Mouse (Mus musculus) liver, embryonic 14.5 days (tissue): Measurements from ENCODE around the gene F830045P16Rik. TPM values are rescaled to one million over a fixed set of nuclear protein-coding genes. Genes with fewer than 3 reads are reported as not detected.

Experiments
- ATAC-seq: fragments of 200-750 bp; cut with Nextera tagmentation; 2 replicates; pipeline ENCODE4 v1.8.0; 2017; ENCODE audit warnings: moderate number of reproducible peaks, mild to moderate bottlenecking, moderate library complexity; ENCODE audit not compliant: insufficient read depth
- DNase-seq, 3 experiments: peaks; one replicate each; pipeline ENCODE4 v3.0.0-alpha.2; 2012 to 2013; ENCODE audit warnings: low read depth in 3 of 3, low spot score in 3 of 3
- H3K27ac ChIP-seq: fragments of 300-500 bp; sonication (generic); 2 replicates; pipeline ENCODE4 v1.5.1; 2014; ENCODE audit warnings: moderate library complexity, mild to moderate bottlenecking, control low read depth, inconsistent platforms
- H3K27me3 ChIP-seq: fragments of 300-500 bp; sonication (generic); 2 replicates; pipeline ENCODE4 v1.6.1; 2014; ENCODE audit warnings: mild to moderate bottlenecking, low read length, moderate library complexity; ENCODE audit not compliant: control insufficient read depth, insufficient read depth
- H3K36me3 ChIP-seq: fragments of 300-500 bp; sonication (generic); replicated peaks from 2 replicates; pipeline ENCODE4 v1.6.1; 2014; ENCODE audit warnings: low read depth; ENCODE audit not compliant: control insufficient read depth, insufficient read depth
- H3K4me1 ChIP-seq, 2 experiments: fragments of 200-500 bp in 1 of 2; fragments of 300-500 bp in 1 of 2; sonication (generic) in 1 of 2; replicated peaks; 2 replicates each; pipeline ENCODE4 v1.6.1; 2012 to 2014; ENCODE audit warnings: antibody characterized with exemption in 1 of 2, inconsistent platforms in 1 of 2, low read length in 1 of 2; ENCODE audit not compliant: control insufficient read depth in 2 of 2, insufficient read depth in 2 of 2
- H3K4me2 ChIP-seq: fragments of 300-500 bp; sonication (generic); 2 replicates; pipeline ENCODE4 v1.6.1; 2014; ENCODE audit warnings: low read depth, mild to moderate bottlenecking, control low read depth, moderate library complexity
- H3K4me3 ChIP-seq, 2 experiments: fragments of 200-500 bp in 1 of 2; fragments of 300-500 bp in 1 of 2; sonication (generic) in 1 of 2; 2 replicates each; pipeline ENCODE4 v1.5.1; 2012 to 2014; ENCODE audit warnings: low read depth in 2 of 2, low read length in 2 of 2, mild to moderate bottlenecking in 2 of 2, control low read depth in 1 of 2, inconsistent platforms in 1 of 2, moderate library complexity in 1 of 2; ENCODE audit not compliant: insufficient read depth in 1 of 2
- H3K9ac ChIP-seq: fragments of 300-500 bp; sonication (generic); replicated peaks from 2 replicates; pipeline ENCODE4 v1.6.1; 2014; ENCODE audit warnings: mild to moderate bottlenecking, control low read depth, moderate library complexity
- H3K9me3 ChIP-seq: fragments of 300-500 bp; sonication (generic); 2 replicates; pipeline ENCODE4 v1.6.1; 2016; ENCODE audit warnings: low read length, mixed read lengths; ENCODE audit not compliant: control insufficient read depth
- CTCF ChIP-seq: IDR thresholded peaks from 2 replicates; pipeline ENCODE4 v1.5.1; 2016; ENCODE audit warnings: antibody characterized with exemption, low read depth, control low read depth
- EP300 ChIP-seq: IDR thresholded peaks from 2 replicates; pipeline ENCODE4 v1.6.1; 2016; ENCODE audit warnings: antibody characterized with exemption, low read depth
- WGBS: fragments of 180-500 bp; shearing (Covaris S2); extraction: QIAGEN DNeasy Blood & Tissue Kit; methylation state at CpG from one replicate; pipeline ENCODE4 v1.1.7; 2014; ENCODE audit not compliant: insufficient replicate concordance; 5-methylcytosine and 5-hydroxymethylcytosine counted together
- polyA plus RNA-seq, 2 experiments: library from polyadenylated mRNA; depleted of rRNA in 1 of 2; stranded (reverse) in 1 of 2; unstranded in 1 of 2; fragments of >200 nt; fragmentation: Nextera tagmentation in 1 of 2; extraction: Ambion mirVana in 1 of 2; gene quantifications; 2 replicates each; pipeline versions ENCODE4 v1.2.1 to v1.2.3; 2012 to 2014

Gene F830045P16Rik
- polyA plus RNA-seq, 2 experiments, result 0.02 TPM; not detected in 1

DNA sequence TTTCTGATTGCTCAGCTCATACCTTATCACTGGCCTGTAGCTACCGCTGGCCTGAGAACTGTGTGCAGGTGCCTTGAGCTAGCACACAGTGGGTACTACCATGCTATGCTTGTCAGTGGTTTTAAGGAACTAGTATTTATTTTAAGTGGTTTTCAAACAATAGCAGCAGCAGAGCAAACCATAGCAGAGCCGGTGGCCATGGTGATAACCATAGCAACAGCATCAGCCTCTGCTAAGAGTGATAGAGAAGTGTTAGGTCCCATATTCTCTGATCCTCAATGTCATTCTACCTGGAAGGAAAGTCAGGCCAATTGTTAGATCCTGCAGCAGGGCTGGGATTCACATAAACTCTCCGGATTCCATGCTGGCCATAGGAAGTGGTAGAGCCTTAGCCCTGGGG, 121.8 kb downstream of the F830045P16Rik start:
- H3K4me2 ChIP-seq, result no peak overlapping the region
- DNase-seq (no peak), ATAC-seq (no peak)
- no peaks in the 10 kb centered on the region for H3K36me3 ChIP-seq
- no peaks in the 10 kb centered on the region for H3K9me3 ChIP-seq
- no peak overlapping the region for H3K9ac ChIP-seq
- WGBS, result 62% methylated on average over 3 of the region's 3 CpGs
- no peak for TF ChIP-seq CTCF
- H3K4me1 ChIP-seq, result no peaks in the 10 kb centered on the region
- H3K4me3 ChIP-seq, result no peak overlapping the region
- no peak overlapping the region for H3K27ac ChIP-seq
- H3K27me3 ChIP-seq, result no peaks in the 10 kb centered on the region

DNA sequence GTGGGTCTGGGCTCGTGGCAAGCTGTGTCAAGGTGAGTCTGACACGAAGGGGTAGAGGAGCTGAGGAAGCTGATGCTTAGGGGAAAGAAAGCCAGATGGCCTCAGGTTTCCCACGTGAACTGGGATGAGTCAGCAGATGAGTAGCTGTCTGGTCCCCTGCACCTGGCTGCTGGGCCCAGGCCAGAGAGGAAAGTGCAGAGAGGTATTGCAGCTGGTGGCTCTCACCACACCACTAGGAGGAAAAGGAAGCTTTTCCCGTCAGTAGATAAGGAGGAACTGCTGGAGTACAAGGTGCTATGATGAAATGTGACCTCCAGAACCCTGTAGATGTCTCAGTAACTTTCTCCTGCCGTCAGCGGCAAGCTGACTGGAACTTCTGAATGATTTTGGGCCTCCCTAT, 122.9 kb downstream of the F830045P16Rik start:
- no peaks in the 10 kb centered on the region for H3K4me1 ChIP-seq
- no peaks in the 10 kb centered on the region for H3K27me3 ChIP-seq
- H3K9me3 ChIP-seq, result no peaks in the 10 kb centered on the region
- ATAC-seq (no peak), DNase-seq (no peak)
- H3K4me3 ChIP-seq, result no peak overlapping the region
- no peaks in the 10 kb centered on the region for H3K36me3 ChIP-seq
- no peak for TF ChIP-seq CTCF
- TF ChIP-seq EP300, result no peak
- H3K27ac ChIP-seq, result no peak overlapping the region
- H3K4me2 ChIP-seq, result no peak overlapping the region
- WGBS, result 21% methylated on average over 6 of the region's 6 CpGs
- no peak overlapping the region for H3K9ac ChIP-seq

DNA sequence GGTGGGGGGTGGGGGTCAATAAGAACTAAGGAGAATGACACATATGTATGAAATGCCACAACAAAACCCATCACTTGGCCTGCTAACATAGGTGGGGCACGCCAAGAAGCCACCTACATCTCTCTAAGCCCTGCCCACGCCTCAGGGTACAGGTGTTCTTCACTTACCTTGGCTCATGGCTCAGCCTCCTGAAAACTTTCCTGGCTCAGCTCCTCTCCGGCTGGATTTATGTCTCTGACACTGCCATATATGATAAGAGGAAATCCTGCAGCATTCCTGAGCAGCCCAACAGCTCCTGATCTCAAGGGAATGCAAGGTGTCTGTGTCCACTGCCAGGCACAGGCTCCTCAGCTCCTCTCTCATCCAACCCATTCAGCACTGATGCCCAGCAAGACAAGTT, 124.8 kb downstream of the F830045P16Rik start:
- H3K9me3 ChIP-seq, result no peaks in the 10 kb centered on the region
- DNase-seq (no peak), ATAC-seq (no peak)
- H3K27me3 ChIP-seq, result no peaks in the 10 kb centered on the region
- H3K4me1 ChIP-seq, result 0 out of 4 replicates have a peak, but pooled peaks cover 0 to 2% of the 10 kb centered on the region in 2 experiments
- H3K4me2 ChIP-seq, result no peak overlapping the region
- no peak overlapping the region for H3K9ac ChIP-seq
- H3K27ac ChIP-seq, result no peak overlapping the region
- H3K4me3 ChIP-seq, result no peak overlapping the region
- TF ChIP-seq EP300 (no peak), CTCF (no peak)
- WGBS, result 54% methylated on average over 3 of the region's 3 CpGs
- no peaks in the 10 kb centered on the region for H3K36me3 ChIP-seq

DNA sequence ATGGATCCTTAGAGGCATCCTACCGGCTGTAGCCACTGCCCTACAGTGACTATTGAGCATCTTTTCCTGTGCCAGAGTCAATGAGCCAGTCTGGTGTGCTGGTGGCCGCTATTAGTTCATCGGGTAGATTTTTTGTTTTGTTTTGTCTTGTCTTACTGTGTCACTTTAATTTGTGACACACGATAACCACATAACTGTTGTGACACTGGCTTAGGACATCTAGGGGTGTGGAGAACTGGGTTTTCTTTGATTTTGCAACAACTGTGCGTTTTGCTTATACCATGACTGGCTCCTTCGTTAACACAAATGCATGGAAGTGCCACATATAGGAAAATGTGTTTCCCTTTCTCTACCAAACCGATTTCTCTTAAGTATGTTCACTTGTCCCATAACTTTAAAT, 126.1 kb downstream of the F830045P16Rik start:
- WGBS, result 65% methylated on average over 7 of the region's 7 CpGs
- no peak for ATAC-seq

DNA sequence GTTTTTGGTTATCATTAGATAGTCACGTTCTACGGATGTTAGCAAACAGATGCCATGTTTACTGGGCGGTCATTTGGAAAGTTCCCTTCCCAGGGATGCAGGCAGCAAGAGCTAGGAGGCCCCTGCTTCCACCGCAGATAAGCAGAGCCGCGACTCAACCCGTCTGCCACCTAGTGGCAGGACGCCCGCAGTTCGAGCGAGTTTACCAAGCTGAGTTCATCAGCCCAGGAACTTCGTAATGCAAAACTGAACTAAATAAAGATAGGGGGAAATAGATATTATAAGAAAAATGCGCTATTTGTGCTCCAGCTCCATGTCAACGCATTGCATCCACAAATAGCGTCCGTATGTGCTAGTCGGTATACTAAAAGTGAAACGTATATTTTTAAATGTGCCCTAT, 127.9 kb downstream of the F830045P16Rik start:
- Histone ChIP-seq H3K27ac (no peak overlapping the region), H3K9me3 (no peaks in the 10 kb centered on the region), H3K9ac (no peak overlapping the region), H3K4me2 (no peak overlapping the region), H3K27me3 (no peaks in the 10 kb centered on the region), H3K4me1 (0 out of 4 replicates have a peak, but pooled peaks cover 0 to 2% of the 10 kb centered on the region in 2 experiments), H3K36me3 (no peaks in the 10 kb centered on the region), H3K4me3 (no peak overlapping the region)
- WGBS, result 15% methylated on average over 18 of the region's 18 CpGs
- peak; percentile 20 to 29 (median 26) for DNase-seq
- peak; percentile 41; the same call in 1 of the 2 replicates for ATAC-seq
- TF ChIP-seq EP300 (no peak), CTCF (peak; percentile 86)

More for the DNA sequence above, 126.1 kb downstream of the F830045P16Rik start:
- H3K4me3 ChIP-seq, result no peak overlapping the region
- no peak overlapping the region for H3K27ac ChIP-seq
- H3K4me2 ChIP-seq, result no peak overlapping the region
- H3K9me3 ChIP-seq, result no peaks in the 10 kb centered on the region
- 0 out of 4 replicates have a peak, but pooled peaks cover 0 to 2% of the 10 kb centered on the region in 2 experiments for H3K4me1 ChIP-seq
- no peaks in the 10 kb centered on the region for H3K36me3 ChIP-seq
- H3K9ac ChIP-seq, result no peak overlapping the region
- no peaks in the 10 kb centered on the region for H3K27me3 ChIP-seq
- no peak for TF ChIP-seq EP300
- TF ChIP-seq CTCF, result no peak
- no peak for DNase-seq

Other genes with a start within 250 kb of the F830045P16Rik start
- gene Ckap2l, start 239.4 kb downstream of the F830045P16Rik start, polyA plus RNA-seq (2012; rRNA removed), result 7.0 and 11.0 TPM in 2 replicates
- 39.3 and 41.3 TPM in 2 replicates for gene Ckap2l, start 239.4 kb downstream of the F830045P16Rik start, polyA plus RNA-seq (2014; fragmentation: Nextera tagmentation; extraction: Ambion mirVana)
- gene Il1a, start 226.6 kb downstream of the F830045P16Rik start, polyA plus RNA-seq (2012; rRNA removed), result 1.8 and 2.5 TPM in 2 replicates
- 3.4 and 4.6 TPM in 2 replicates for gene Il1a, start 226.6 kb downstream of the F830045P16Rik start, polyA plus RNA-seq (2014; fragmentation: Nextera tagmentation; extraction: Ambion mirVana)
- gene Il1b, start 165.5 kb downstream of the F830045P16Rik start, polyA plus RNA-seq (2012; rRNA removed), result 0.12 and 0.18 TPM in 2 replicates
- 0.19 and 0.20 TPM in 2 replicates for gene Il1b, start 165.5 kb downstream of the F830045P16Rik start, polyA plus RNA-seq (2014; fragmentation: Nextera tagmentation; extraction: Ambion mirVana)
- 17.1 and 18.2 TPM in 2 replicates for gene Sirpa, start 56.2 kb upstream of the F830045P16Rik start, polyA plus RNA-seq (2012; rRNA removed)
- gene Sirpa, start 56.2 kb upstream of the F830045P16Rik start, polyA plus RNA-seq (2014; fragmentation: Nextera tagmentation; extraction: Ambion mirVana), result 18.7 and 20.6 TPM in 2 replicates
- gene Pdyn, start 163.2 kb upstream of the F830045P16Rik start, polyA plus RNA-seq (2012; rRNA removed), result 0.01 TPM in 1 of 2 replicates, not detected in the other
- gene Pdyn, start 163.2 kb upstream of the F830045P16Rik start, polyA plus RNA-seq (2014; fragmentation: Nextera tagmentation; extraction: Ambion mirVana), result not detected in 2 replicates